Mouse (Mus musculus) heart, embryonic 12.5 days (tissue): Measurements from ENCODE around the gene Serpine1. TPM values are rescaled to one million over a fixed set of nuclear protein-coding genes. Genes with fewer than 3 reads are reported as not detected.
A peak's percentile ranks its signal among the peaks of the same experiment; 100 is the strongest.

Experiments
- ATAC-seq: fragments of 200-750 bp; cut with Nextera tagmentation; 2 replicates; pipeline ENCODE4 v1.8.0; 2017; ENCODE audit warnings: moderate TSS enrichment, moderate library complexity; ENCODE audit not compliant: insufficient number of reproducible peaks, low FRiP score
- H3K27ac ChIP-seq: fragments of 300-500 bp; sonication (generic); 2 replicates; pipeline ENCODE4 v1.5.1; 2016; ENCODE audit warnings: mild to moderate bottlenecking, moderate library complexity; ENCODE audit not compliant: poor library complexity, severe bottlenecking
- H3K27me3 ChIP-seq: fragments of 300-500 bp; sonication (generic); replicated peaks from 2 replicates; pipeline ENCODE4 v1.6.1; 2016; ENCODE audit warnings: mild to moderate bottlenecking, moderate library complexity
- H3K36me3 ChIP-seq: fragments of 300-500 bp; sonication (generic); 2 replicates; pipeline ENCODE4 v1.6.1; 2016; ENCODE audit warnings: mild to moderate bottlenecking, moderate library complexity
- H3K4me1 ChIP-seq: fragments of 300-500 bp; sonication (generic); replicated peaks from 2 replicates; pipeline ENCODE4 v1.6.1; 2016; ENCODE audit warnings: mild to moderate bottlenecking
- H3K4me2 ChIP-seq: fragments of 300-500 bp; sonication (generic); 2 replicates; pipeline ENCODE4 v1.6.1; 2016; ENCODE audit warnings: mild to moderate bottlenecking, moderate library complexity
- H3K4me3 ChIP-seq: fragments of 300-500 bp; sonication (generic); 2 replicates; pipeline ENCODE4 v1.5.1; 2016; ENCODE audit warnings: mild to moderate bottlenecking
- H3K9ac ChIP-seq: fragments of 300-500 bp; sonication (generic); 2 replicates; pipeline ENCODE4 v1.6.1; 2016; ENCODE audit warnings: mild to moderate bottlenecking, moderate library complexity
- H3K9me3 ChIP-seq: fragments of 300-500 bp; sonication (generic); replicated peaks from 2 replicates; pipeline ENCODE4 v1.6.1; 2016; ENCODE audit warnings: mild to moderate bottlenecking, moderate library complexity
- WGBS: fragments of 180-500 bp; shearing (Covaris S2); methylation state at CpG from one replicate; pipeline ENCODE4 v1.1.7; 2016; 5-methylcytosine and 5-hydroxymethylcytosine counted together
- polyA plus RNA-seq: library from polyadenylated mRNA; unstranded; fragments of >200 nt; fragmentation: Nextera tagmentation; extraction: Ambion mirVana; gene quantifications from 2 replicates; pipeline ENCODE4 v1.2.1, GENCODE M21; 2016

Serpine1 gene
- polyA plus RNA-seq, 1 experiment from 2014 or later: 0.70 TPM

DNA sequence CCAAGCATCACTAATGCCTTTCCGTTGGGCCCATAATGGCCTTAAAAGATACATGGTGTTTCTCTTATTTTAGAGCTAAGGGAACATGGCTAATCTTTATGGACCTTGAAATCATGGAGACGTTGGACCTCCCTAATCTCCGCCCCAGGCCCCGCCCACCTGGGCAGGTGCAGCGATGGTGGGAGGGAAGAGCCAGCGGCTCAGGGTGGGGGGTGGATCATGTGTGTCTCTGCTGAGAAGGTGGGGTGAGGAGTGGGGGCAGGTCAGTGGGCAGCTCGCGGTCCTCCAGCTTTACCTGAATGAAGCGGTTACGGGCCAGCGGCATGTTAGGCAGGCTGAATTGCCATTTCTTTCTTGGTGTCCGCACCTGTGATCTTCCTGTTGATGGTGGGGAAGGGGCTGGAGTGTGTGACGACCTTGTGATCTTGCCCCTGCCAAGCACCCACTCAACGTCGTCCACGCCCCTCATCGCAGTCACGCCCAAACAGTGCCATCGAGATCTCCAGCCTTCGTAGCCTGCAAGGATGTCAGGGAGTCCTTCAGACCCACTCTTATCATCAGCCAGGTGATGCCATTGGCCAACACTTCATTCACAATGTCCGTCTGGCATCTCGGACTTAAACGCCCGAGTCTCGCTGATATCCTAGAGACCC lies 38.0 kb upstream of the Serpine1 start:
- Histone ChIP-seq H3K27ac (no peak overlapping the region), H3K36me3 (peaks cover 33% of the 10 kb centered on the region), H3K4me1 (peaks cover 6% of the 10 kb centered on the region), H3K4me3 (no peak overlapping the region), H3K4me2 (no peak overlapping the region), H3K9ac (no peak overlapping the region), H3K9me3 (0 out of 2 replicates have a peak, but pooled peaks cover 2% of the 10 kb centered on the region), H3K27me3 (no peaks in the 10 kb centered on the region)
- ATAC-seq: no peak
- 54% methylated on average over 25 of the region's 25 CpGs for WGBS

DNA sequence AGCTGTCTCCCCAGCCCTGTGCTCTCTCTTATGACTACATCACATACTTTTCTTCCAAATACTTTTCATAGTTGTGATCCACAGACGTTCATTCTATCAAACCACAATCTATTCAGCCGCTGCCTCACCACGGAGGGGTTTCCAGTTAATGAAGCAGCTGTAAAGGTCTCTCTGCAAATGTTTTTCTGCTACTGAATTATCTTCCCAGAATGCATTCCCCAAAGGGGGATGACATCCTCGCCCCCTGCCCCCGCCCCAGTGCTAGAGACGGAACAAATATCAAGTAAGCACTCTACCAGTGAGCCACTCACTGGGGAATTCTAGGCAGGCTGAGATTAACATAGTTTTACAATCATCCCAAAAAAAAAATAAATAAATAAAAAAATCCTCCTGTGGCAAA lies 36.0 kb upstream of the Serpine1 start:
- H3K4me1 ChIP-seq: peaks cover 7% of the 10 kb centered on the region
- WGBS: 56% methylated on average over 6 of the region's 6 CpGs

DNA sequence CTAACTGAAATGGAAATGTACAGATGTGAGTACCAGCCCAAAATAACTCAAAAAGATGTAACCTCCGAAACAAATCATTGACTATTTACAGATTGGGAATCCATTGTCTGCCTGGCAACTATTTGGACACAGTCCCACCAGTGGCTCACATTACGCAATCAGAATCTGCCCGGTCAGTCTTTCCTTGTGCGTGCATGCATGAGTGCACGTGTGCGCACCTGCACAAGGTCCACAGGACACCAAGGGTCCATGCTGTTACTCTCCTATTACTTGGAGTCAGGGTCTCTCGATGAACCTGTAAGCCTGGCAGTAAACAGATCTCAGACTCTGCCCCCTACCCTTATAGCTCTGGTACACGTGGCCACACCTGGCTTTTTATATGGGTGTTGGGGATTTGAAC lies 35.6 kb upstream of the Serpine1 start:
- Histone ChIP-seq H3K27me3 (no peaks in the 10 kb centered on the region), H3K4me2 (no peak overlapping the region), H3K36me3 (peaks cover 12% of the 10 kb centered on the region), H3K4me1 (peaks cover 11% of the 10 kb centered on the region), H3K27ac (no peak overlapping the region), H3K4me3 (no peak overlapping the region), H3K9ac (no peak overlapping the region), H3K9me3 (peaks cover 6% of the 10 kb centered on the region; the same call in 1 of the 2 replicates)
- 79% methylated on average over 8 of the region's 8 CpGs for WGBS
- no peak for ATAC-seq

More for the DNA sequence above, 36.0 kb upstream of the Serpine1 start:
- Histone ChIP-seq H3K4me2 (no peak overlapping the region), H3K36me3 (peaks cover 17% of the 10 kb centered on the region), H3K9ac (no peak overlapping the region), H3K4me3 (no peak overlapping the region), H3K27ac (no peak overlapping the region), H3K9me3 (peaks cover 6% of the 10 kb centered on the region; the same call in 1 of the 2 replicates), H3K27me3 (no peaks in the 10 kb centered on the region)
- no peak for ATAC-seq

DNA sequence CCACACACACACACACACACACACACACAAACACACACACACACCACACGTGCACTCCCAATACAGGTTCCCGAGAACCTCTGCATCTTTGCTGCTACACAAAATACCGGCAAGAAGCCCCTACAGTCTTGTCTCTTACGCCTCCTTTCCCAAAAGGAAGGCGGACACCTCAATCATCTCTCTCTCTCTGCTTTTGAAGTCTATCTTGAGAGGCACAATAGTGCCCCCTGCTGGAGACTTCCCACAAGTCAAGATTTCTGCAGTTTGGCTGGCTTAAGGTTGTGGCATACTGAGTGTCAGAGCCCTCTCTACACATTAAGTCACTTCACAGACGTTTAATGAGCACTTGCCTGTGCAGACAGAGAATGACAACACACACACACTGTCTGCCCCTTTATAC lies 35.0 kb upstream of the Serpine1 start:
- Histone ChIP-seq H3K4me3 (no peak overlapping the region), H3K4me2 (peak overlapping the region; percentile 41; the same call in 1 of the 2 replicates), H3K9ac (no peak overlapping the region), H3K27me3 (no peaks in the 10 kb centered on the region), H3K9me3 (peaks cover 6% of the 10 kb centered on the region; the same call in 1 of the 2 replicates), H3K36me3 (peaks cover 7% of the 10 kb centered on the region), H3K4me1 (peaks cover 16% of the 10 kb centered on the region), H3K27ac (no peak overlapping the region)
- 7% methylated on average over 6 of the region's 6 CpGs for WGBS
- no peak for ATAC-seq

DNA sequence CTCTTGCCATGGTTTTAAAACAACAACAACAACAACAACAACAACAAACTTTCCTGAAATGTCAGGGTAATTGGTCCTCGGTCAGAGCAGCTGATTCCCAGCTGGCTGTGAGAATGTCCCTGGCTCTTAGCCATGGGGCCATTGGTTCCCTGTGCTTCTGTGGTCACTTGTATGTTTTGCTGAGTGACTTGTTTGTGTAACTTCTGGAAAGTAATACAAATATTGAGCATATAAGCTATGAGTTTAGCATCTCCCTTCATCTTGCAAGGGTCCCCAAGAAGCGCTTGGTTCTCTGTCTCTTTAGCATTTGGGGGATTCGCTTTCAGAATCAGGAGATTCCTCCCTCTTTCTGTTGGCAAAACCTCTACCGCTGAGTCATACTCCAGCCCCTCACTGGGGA lies 34.4 kb upstream of the Serpine1 start:
- Histone ChIP-seq H3K4me2 (no peak overlapping the region), H3K27ac (no peak overlapping the region), H3K9me3 (peaks cover 6% of the 10 kb centered on the region; the same call in 1 of the 2 replicates), H3K9ac (no peak overlapping the region), H3K4me1 (peaks cover 16% of the 10 kb centered on the region), H3K27me3 (no peaks in the 10 kb centered on the region), H3K36me3 (peaks cover 2% of the 10 kb centered on the region; the same call in 1 of the 2 replicates), H3K4me3 (no peak overlapping the region)
- WGBS: 69% methylated on average over 4 of the region's 4 CpGs
- no peak for ATAC-seq

DNA sequence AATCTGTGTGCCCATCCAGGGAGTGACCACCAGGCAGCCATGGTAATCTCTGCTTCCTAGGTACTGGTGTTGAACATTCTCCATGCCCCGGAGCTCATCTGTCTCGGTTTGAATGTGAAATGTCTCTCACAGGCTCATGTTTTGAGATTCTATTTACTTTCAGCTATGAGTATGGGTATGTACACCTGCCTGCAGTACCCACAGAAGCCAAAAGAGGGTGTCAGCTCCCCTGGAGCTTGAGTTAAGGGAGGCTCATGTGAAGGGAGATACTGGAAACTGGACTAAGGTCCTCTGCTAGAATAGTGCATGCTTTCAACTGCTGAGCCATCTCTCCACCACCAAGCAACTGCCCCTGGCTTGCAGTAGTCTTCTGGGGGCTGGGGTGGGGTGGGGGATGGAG lies 31.9 kb upstream of the Serpine1 start:
- ATAC-seq: no peak
- Histone ChIP-seq H3K27ac (peak overlapping the region; percentile 49; the same call in 1 of the 2 replicates), H3K36me3 (no peaks in the 10 kb centered on the region), H3K9ac (no peak overlapping the region), H3K4me2 (no peak overlapping the region), H3K9me3 (peaks cover 6% of the 10 kb centered on the region; the same call in 1 of the 2 replicates), H3K27me3 (no peaks in the 10 kb centered on the region), H3K4me1 (peaks cover 16% of the 10 kb centered on the region), H3K4me3 (no peak overlapping the region)
- WGBS: 89% methylated on average over 2 of the region's 2 CpGs

DNA sequence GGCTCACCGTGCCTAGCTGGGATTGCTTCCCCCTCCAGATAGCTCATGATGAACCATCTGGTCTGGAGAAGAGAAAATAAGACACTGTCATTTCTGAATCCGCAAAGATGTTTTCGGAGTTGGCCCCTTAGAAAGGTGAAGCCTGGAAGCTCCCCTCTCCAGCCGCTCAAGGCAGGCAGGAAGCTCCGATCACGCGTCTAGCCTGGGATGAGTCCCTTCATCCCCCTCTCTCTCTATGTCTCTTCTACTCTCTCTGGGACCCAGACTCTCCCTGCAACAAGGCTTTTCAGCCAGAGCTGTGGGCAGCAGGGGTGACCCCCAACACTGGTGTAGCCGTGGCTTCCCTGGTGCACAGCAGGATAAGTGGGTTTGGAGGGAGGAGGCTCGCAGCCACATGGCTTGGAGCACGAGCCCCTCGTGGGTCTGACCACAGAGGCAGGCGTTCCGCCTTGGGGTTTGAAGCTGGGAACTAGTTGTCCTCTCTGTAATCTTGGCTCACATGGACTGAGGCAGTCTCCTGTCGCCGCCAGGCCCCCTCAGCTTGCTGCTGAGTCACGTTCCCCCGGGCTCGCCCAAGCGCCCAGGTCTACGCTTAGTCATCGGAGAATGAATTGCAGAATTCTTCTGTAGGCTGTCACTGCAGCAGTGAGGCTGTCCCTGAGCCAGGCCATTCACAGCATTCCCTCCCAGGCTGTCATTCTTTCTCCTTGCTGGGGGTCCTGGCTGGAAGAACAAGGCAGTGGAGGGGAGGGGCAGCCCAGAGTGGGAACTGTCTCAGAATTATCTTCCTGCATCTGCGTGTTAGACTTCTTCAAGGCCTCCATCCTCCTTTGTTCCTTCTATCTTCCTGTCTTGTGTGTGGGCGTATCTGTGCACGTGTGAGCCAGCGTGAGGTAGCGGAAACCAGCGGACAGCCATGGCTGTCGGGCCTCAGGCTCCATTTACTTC lies 30.8 kb upstream of the Serpine1 start:
- Histone ChIP-seq H3K9ac (peak overlapping the region; percentile 3; the same call in 1 of the 2 replicates), H3K27me3 (no peaks in the 10 kb centered on the region), H3K36me3 (no peaks in the 10 kb centered on the region), H3K4me1 (peaks cover 16% of the 10 kb centered on the region), H3K27ac (peak overlapping the region; percentile 49), H3K4me3 (no peak overlapping the region), H3K9me3 (peaks cover 6% of the 10 kb centered on the region; the same call in 1 of the 2 replicates), H3K4me2 (peak overlapping the region; percentile 35)
- peak; percentile 91 for ATAC-seq
- 46% methylated on average over 28 of the region's 28 CpGs for WGBS

DNA sequence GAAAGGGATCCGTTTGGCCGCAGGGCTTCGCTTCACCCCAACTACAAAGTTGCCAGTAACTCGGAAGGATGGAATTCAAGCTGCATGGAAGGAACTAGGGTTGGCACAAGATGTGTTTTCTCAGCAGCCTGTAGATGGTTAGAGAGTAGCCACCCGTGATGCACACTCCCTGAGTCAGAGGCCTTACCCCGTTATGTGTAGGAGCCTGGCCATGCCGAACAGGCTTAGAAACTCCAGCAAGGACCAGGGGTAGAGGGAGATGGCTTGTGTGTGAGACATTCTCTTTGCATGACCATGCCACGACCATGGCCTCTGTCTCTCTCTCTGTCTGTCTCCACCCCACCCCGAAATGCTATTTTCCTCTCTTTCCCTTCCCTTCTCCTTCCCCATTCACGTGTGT lies 30.0 kb upstream of the Serpine1 start:
- H3K4me2 ChIP-seq: no peak overlapping the region
- no peak overlapping the region for H3K9ac ChIP-seq
- H3K4me1 ChIP-seq: peaks cover 16% of the 10 kb centered on the region
- H3K36me3 ChIP-seq: no peaks in the 10 kb centered on the region
- H3K27me3 ChIP-seq: no peaks in the 10 kb centered on the region
- peaks cover 6% of the 10 kb centered on the region; the same call in 1 of the 2 replicates for H3K9me3 ChIP-seq
- ATAC-seq: no peak
- 0 out of 2 replicates have a peak overlapping the region, but pooled peaks have one; percentile 49 for H3K27ac ChIP-seq
- H3K4me3 ChIP-seq: no peak overlapping the region
- 81% methylated on average over 10 of the region's 10 CpGs for WGBS

DNA sequence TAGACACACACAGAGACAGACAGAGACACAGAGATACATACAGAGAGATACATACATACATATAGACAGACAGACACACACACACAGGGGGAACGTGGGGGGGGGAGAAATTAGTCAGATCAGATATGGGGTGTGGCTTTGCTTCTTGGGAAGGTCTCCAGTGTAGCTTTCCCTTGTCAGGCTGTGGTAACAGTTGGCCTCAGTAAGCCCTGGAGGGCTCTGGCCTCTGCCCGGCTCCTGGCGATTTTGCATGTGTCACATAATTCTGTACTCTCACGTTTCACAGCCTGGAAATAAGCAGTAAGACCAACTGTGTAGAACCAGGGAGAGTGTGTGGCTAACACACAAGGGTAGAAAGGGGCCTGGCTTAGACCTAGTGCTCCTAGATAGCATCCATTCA lies 28.6 kb upstream of the Serpine1 start:
- H3K36me3 ChIP-seq: no peaks in the 10 kb centered on the region
- peaks cover 13% of the 10 kb centered on the region; the same call in 1 of the 2 replicates for H3K4me1 ChIP-seq
- no peak overlapping the region for H3K4me3 ChIP-seq
- peaks cover 6% of the 10 kb centered on the region; the same call in 1 of the 2 replicates for H3K9me3 ChIP-seq
- no peak overlapping the region for H3K4me2 ChIP-seq
- no peaks in the 10 kb centered on the region for H3K27me3 ChIP-seq
- H3K27ac ChIP-seq: no peak overlapping the region
- WGBS: 60% methylated on average over 4 of the region's 4 CpGs
- no peak for ATAC-seq
- H3K9ac ChIP-seq: no peak overlapping the region

DNA sequence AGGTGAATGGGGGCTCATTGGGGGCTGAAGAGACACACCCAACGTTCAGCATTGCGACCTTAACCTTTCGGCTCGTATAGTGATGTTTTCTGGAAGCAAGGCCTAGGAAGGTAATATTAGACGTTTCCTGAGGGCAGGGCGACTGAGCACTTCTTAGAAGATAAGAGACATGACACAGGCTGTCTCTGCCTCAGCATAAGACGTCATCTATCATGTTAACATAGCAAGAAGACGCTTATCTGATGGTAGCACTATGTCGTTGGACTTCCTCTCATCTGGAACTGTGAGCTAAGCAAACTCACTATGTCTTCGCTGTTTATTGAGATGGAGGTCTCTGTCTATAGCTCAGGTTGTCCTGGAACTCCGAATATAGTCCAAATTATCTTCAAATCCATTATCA lies 26.4 kb upstream of the Serpine1 start:
- ATAC-seq: no peak
- no peaks in the 10 kb centered on the region for H3K9me3 ChIP-seq
- H3K27me3 ChIP-seq: no peaks in the 10 kb centered on the region
- H3K4me3 ChIP-seq: no peak overlapping the region
- WGBS: 61% methylated on average over 11 of the region's 11 CpGs
- H3K36me3 ChIP-seq: no peaks in the 10 kb centered on the region
- H3K27ac ChIP-seq: no peak overlapping the region
- peaks cover 17% of the 10 kb centered on the region for H3K4me1 ChIP-seq
- no peak overlapping the region for H3K9ac ChIP-seq
- H3K4me2 ChIP-seq: no peak overlapping the region

DNA sequence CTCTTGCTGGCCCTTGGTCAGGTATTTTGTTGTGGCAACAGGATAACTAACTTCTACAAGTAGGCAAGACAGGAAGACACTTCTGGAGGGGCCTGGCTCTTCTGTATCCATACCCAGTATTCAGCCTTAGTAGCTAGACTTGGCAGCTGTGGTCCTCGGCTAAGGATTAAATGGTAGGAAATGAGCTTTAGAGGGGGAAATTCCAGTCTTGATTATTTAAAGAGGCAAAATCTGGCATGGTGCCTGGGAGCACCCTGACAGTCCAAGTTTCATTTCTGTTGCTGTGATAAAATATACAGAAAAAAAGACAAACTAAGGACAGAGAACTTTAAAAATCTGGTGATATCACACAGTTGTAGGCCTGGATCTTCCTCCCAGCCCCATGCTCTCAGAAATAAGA lies 24.0 kb upstream of the Serpine1 start:
- no peak overlapping the region for H3K4me2 ChIP-seq
- peaks cover 4% of the 10 kb centered on the region for H3K4me1 ChIP-seq
- H3K27ac ChIP-seq: no peak overlapping the region
- ATAC-seq: no peak
- 56% methylated on average over 1 of the region's 1 CpGs for WGBS
- H3K36me3 ChIP-seq: no peaks in the 10 kb centered on the region
- H3K9ac ChIP-seq: no peak overlapping the region
- no peaks in the 10 kb centered on the region for H3K27me3 ChIP-seq
- no peak overlapping the region for H3K4me3 ChIP-seq
- no peaks in the 10 kb centered on the region for H3K9me3 ChIP-seq
